Mouse (Mus musculus): ENCODE results near the gene Timm22. TPM values are rescaled to one million over a fixed set of nuclear protein-coding genes. Genes with fewer than 3 reads are reported as not detected.

The Timm22 gene
- polyA plus RNA-seq (2014; fragmentation: Illumina TruSeq; extraction: RNeasy Lipid Tissue Mini Kit (QIAGEN cat#74804); ENCODE audit: insufficient read depth, low read depth, low replicate concordance) = 25.8 TPM

DNA sequence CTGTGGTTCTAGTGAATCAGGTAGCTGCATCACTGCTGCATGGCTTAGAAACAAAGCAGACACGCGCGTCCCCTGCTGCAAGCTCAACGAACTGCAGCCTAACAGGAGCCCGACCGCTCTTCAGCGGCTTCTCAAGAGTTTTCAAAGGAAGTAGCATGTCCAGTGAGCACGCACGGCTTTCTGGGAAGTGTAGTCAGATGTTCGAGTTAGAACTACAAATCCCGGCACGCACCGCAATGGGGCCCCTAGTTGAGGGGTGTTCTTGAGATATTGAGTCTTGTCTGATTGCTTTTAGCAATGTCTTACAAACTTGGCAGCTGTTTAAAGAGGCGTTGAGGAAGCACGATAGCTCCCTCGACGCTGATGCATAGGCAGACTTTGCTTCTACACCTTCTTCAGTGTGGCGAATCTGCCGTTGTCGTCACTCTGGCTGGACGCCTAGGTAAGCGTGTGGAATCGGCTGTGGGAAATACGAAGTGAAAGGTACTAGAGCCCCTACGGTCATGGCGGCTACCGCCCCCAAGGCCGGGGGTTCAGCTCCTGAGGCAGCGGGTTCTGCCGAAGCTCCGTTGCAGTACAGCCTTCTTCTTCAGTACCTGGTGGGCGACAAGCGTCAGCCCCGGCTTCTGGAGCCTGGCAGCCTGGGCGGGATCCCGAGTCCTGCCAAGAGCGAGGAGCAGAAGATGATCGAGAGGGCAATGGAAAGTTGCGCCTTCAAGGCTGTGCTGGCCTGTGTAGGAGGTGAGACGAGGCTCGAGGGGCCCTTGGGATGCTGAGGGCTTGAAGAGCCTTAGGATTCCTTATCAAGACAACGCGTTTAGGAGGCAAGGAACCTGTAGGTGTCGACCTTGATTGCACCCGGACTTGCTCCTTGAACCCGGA is at the start of gene Timm22:
Gene Timm22 (plus strand): TSS at position 251 of the 882 bp plus-strand sequence.

DNA sequence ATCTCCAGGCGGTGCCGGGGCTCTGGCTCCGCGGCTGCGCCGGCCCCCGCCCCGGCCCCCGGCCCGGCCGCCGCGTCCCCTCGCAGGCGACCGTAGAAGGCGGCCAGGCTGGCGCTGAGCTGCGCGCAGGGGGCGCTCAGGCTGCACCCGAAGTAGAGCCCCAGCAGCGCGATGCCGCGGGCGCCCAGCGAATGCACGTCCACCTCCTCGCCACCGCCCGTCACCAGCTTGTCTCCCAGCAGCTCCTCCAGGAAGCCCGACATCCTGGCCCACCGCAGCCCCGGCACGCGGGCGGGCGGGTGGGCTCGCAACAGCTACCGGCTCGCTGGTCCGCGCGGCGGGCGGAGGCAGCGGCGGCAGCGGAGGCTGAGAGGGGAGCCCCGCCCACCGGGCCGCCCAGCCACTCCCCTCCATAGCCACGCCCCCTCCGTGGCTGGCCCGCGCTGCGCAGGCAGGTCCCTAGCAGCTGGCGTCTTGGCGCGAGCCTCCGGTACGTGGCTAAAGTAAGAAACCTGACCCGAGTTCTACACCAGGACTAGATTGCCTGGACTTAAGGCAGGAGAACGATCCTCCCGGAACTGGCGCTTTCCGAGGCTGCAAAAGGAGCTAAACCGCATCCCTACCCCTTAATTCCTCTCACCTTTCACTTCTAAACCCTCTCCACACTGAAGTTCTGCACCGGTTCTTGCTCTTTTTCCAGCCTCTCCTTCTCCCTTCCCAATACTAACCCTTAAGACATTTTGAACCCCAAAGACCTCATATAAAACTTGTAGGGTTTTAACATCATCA is 7.8 kb upstream of the Timm22 start, which contains the start of gene Nxn:
Gene Nxn (minus strand): TSS at position 343 of the 789 bp plus-strand sequence.

Other genes with a start within 250 kb of the Timm22 start
- gene Vps53, start 227.3 kb upstream of the Timm22 start, polyA plus RNA-seq (2014; fragmentation: Illumina TruSeq; extraction: RNeasy Lipid Tissue Mini Kit (QIAGEN cat#74804); ENCODE audit: insufficient read depth, low read depth, low replicate concordance) = 26.0 TPM
- 12.7 TPM for gene Fam57a, start 227.3 kb upstream of the Timm22 start, polyA plus RNA-seq (2014; fragmentation: Illumina TruSeq; extraction: RNeasy Lipid Tissue Mini Kit (QIAGEN cat#74804); ENCODE audit: insufficient read depth, low read depth, low replicate concordance)
- gene Dbil5, start 189.3 kb upstream of the Timm22 start, polyA plus RNA-seq (2014; fragmentation: Illumina TruSeq; extraction: RNeasy Lipid Tissue Mini Kit (QIAGEN cat#74804); ENCODE audit: insufficient read depth, low read depth, low replicate concordance) = 0.51 TPM
- gene Gemin4, start 189.3 kb upstream of the Timm22 start, polyA plus RNA-seq (2014; fragmentation: Illumina TruSeq; extraction: RNeasy Lipid Tissue Mini Kit (QIAGEN cat#74804); ENCODE audit: insufficient read depth, low read depth, low replicate concordance) = 6.9 TPM
- 5.8 TPM for gene Mrm3, start 163.2 kb upstream of the Timm22 start, polyA plus RNA-seq (2014; fragmentation: Illumina TruSeq; extraction: RNeasy Lipid Tissue Mini Kit (QIAGEN cat#74804); ENCODE audit: insufficient read depth, low read depth, low replicate concordance)
- 56.2 TPM for gene Glod4, start 163.2 kb upstream of the Timm22 start, polyA plus RNA-seq (2014; fragmentation: Illumina TruSeq; extraction: RNeasy Lipid Tissue Mini Kit (QIAGEN cat#74804); ENCODE audit: insufficient read depth, low read depth, low replicate concordance)
- 15.2 TPM for gene Nxn, start 7.8 kb upstream of the Timm22 start, polyA plus RNA-seq (2014; fragmentation: Illumina TruSeq; extraction: RNeasy Lipid Tissue Mini Kit (QIAGEN cat#74804); ENCODE audit: insufficient read depth, low read depth, low replicate concordance)
- gene Abr, start 215.4 kb downstream of the Timm22 start, polyA plus RNA-seq (2014; fragmentation: Illumina TruSeq; extraction: RNeasy Lipid Tissue Mini Kit (QIAGEN cat#74804); ENCODE audit: insufficient read depth, low read depth, low replicate concordance) = 15.2 TPM